Mouse (Mus musculus): ENCODE results near the gene Slco1c1.

Slco1c1 gene

DNA sequence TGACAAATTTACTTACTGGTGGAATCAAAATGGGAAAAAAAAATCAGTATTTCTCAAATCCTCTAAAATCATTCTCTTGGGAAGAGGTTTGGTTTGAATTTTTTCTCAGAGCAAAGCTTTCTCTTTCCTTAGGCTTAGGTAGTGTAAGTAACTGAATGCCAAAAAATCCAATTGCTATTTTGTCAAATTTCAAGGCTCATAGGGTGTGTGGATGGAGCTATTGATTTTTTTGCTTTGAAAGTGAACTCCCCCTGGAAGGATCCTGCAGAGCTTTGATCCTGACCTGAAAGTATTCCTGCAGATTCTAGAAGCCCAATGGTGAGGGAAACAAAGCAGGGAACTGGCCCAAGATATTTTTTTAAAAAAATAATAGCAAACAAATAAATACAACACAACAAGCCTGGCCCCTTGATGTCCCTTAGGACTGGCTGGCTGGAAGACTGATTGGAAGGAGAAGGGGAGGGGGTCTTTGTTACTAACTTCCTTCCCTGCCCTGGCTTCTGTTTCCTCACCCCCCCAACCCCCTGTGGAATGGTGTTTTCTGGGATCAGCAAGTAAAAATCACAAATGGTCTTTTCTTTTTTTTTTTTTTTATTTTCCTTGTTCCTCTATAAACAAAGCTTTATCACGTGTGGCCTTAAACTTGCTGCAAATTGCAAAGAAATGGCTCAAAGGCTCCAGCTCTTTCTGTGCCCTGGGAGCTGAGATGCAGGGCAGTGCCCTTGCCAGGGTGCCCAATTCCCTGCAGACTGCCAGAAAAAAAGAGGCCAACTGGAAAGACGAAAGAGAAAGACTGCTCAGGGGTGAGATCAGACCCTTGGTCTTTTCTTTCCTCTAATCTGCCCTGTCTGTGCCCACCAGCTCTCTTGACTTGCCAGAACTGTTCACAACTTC, at the start of gene Slco1c1:
TSS of gene Slco1c1 (plus strand) at position 622 of the 894 bp plus-strand sequence.
- peak; percentile 16 to 18 for DNase-seq (ENCODE audit: low spot score in 2 of 2)

DNA sequence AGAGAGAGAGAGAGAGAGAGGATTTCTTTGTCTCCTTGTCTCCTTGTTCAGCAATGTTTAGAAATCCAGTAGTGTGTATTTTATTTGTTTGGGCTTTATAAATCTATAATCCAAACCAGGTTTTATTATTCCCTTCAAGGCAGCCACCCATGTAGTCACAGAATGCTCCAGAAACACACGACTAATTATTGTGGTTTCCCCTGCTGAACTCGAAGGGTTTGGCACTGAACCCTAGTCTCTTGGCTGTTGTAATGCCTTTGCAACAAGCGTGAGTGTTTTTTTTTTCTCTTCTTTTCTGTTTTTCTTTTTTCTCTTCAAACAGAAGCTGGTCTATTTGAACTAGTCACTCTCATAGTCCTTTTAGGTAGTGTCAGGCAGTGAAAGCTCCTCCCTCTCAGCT, 49.5 kb upstream of the Slco1c1 start:
- DNase-seq (ENCODE audit: low spot score in 2 of 2) = no peak

DNA sequence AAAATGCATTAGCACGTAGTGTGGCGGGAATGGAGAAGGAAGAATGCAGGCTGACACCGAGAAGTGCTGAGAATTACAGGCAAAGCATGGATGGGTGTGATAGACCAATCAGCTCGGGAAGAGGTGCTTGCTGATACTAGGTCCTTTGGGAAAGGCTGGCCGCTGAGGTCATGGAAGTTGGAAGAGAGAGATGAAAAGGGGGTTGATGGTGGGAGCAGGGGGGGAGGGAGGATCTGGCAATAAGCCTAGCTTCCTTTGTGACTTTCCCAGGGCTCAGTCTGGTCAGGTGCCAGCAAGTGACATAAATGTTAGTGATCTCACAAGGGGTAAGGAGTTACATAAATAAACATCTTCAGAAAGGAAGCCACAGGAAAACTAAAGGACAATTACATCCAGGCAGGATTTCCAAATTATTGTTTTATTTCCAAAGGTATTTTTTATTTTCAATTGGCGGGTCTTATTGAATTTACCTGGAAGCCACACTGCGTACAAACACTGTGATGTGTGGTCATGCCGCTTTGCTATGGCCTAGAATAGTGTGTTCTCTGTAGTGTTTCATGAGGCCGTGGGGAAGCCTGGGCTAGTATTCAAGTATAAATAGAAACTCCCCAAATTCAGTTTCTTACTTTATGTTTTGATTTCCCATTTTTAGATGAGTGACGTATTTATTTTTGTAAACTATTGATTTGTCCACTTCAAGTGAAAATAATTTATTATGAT, 38.7 kb upstream of the Slco1c1 start:
- no peak for DNase-seq (ENCODE audit: low spot score in 2 of 2)

DNA sequence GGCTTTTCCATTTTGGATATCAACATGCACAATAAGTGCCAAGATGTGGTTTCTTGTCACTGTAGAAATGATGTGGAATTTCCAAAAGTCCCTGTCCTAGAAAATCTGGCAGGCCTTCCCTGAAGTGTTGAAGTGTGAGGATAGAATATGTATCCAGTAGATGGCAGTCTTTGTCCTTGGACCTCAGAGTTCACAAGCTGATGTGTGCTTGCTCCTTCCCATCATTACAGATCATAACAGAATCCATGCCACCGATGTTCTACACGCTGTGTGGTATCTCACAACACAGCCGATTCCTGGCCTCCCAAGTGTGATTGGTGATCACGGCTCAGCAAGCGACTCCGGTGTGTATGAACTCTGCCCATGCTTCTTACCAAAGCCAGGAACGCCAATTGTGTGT, 36.9 kb upstream of the Slco1c1 start:
- peak in 1 of 2 experiments; percentile 9 for DNase-seq (ENCODE audit: low spot score in 2 of 2)

DNA sequence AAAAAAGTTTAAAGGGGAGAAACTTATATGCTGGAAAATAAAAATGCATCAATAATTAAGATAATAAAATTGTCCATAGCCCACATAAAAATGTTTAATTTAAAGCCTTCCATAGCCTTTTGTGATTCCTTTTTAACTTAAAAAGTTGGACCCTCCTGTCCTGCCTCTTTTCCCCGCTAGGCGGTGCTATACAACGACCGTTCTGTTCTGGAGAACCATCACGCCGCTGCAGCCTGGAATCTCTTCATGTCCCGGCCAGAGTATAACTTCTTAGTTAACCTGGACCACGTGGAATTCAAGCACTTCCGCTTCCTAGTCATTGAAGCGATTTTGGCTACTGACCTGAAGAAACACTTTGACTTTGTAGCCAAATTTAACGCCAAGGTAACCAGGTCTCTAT, 35.5 kb upstream of the Slco1c1 start:
- DNase-seq (ENCODE audit: low spot score in 2 of 2) = peak in 1 of 2 experiments; percentile 29

DNA sequence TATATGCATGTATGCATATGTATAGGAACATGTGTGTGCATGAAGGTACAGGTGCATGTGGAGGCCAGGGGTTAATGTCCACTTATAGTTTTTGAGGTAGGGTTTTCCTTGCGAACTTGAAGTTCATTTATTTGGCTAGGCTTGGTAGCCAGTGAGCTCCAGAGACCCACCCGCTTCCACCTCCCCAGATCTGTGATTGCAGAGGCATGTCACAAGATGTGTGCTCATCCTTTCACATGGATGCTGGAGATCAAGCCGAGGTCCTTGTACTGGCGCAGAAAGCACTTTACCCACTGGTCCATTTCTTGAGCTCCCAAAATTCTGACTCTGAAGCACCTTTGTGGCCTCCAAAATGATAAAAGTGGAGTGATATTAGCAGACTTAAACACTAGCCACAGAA, 29.3 kb upstream of the Slco1c1 start:
- DNase-seq (ENCODE audit: low spot score in 2 of 2) = no peak

DNA sequence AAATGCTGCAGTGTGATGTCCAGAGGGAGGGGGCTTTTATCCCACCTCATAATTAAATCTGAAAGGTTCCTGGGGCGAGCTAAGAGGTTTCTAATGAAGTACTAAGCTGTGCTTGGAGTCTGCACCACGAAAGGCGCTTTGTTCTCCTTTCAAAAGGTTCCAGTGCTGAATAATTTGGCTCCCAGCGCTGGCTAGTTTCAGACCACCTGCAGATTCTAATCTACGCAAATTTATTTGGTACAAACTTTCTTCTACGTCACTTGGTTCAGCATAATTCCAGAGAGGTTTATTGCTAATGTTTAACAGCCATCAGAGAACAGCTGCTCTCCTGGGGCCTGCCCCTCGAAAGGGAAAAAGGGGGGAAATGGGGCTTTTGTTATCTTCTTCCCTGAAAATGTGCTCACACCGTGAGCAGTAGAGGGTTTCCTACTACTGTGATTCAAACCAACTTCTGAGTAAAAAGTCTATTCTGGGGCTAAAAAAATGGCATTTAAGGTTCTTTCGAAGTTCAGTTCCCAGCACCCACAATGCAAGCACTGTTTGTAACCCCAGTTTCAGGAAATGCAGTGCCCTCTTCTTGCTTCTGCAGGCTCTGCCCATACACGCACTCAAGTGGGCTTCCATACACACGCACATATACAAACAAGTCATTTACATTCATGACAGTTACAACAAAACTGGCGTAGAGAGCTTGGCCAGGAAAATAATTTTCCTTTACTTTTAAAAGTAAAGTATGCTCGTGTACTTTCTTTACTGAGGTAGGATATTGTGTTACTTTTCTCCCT, 28.3 kb upstream of the Slco1c1 start:
- peak in 1 of 2 experiments; percentile 11 for DNase-seq (ENCODE audit: low spot score in 2 of 2)

DNA sequence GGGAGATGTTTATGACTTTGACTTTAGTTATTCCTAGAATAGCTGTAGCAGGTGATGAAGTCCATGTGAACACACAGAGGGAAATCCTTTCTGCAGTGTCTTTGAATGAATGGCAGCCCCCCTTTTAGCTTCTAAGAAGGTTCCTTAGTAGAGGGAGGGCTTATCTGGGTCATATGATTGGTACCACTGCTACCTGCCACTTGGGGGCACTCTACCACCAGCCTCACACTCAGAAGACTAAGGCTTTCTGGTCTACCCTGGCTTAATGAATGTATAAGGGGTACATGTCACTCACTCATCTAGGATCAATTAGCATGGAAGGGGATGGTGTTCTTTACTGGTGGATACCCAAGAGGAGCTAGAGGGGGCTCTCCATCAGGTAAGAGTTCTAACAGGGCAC, 24.7 kb upstream of the Slco1c1 start:
- DNase-seq (ENCODE audit: low spot score in 2 of 2) = no peak

DNA sequence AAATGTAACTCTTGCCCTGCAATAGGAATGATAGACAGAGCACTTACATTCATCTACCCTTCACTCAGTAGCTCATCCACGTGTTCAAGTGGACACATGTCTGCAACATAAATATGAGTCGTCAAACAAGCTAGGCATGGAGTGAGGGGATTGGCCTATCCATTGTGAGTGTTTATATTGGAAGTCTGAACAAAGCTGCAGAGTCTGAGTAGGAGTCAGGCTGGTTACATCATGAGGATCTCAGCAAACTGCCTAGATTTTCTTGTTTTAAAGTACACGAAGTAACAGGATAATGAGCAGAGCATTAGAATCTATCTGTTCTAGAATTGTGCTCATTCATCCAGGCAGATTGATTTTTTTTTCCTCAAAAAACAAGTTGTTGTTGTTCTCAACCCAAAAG, 23.0 kb upstream of the Slco1c1 start:
- no peak for DNase-seq (ENCODE audit: low spot score in 2 of 2)

DNA sequence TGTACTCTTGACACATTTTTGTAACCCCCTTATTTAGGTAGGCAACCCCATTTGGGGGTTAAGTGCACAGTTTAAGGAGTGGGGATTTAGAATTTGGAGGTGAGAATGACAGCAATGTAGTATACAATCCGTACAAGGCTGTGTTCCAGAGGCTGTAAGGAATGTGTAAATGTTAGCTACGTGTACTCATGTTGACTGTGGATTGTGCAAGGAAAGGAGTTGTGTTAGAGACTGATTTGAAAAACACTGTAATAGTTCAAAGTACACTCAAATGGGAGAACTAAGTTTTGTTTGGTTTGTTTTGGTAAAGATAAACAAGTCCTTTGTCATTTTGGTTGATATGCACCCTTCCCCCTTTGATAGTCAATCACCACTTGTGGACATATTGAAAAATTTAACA, 1.6 kb upstream of the Slco1c1 start:
- DNase-seq (ENCODE audit: low spot score in 2 of 2) = no peak

DNA sequence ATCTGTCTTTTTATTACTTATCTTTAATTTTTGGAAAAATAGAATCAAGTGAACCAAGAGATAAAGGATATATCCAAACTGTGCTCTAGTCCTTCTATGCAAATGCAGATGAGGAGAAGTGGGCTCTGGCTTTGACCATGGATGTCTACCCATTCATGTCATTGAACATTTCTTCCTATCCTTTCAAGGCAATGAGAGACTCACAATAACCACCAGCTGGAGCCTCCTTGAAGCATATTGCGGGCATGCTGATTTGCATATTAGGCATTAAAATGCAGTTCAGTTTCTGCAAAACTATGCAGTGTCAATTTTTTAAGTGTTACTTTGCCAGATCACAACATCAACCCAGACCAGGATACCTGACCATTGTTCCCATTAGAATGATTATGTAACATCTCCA, 1.6 kb downstream of the Slco1c1 start:
- DNase-seq (ENCODE audit: low spot score in 2 of 2) = no peak

DNA sequence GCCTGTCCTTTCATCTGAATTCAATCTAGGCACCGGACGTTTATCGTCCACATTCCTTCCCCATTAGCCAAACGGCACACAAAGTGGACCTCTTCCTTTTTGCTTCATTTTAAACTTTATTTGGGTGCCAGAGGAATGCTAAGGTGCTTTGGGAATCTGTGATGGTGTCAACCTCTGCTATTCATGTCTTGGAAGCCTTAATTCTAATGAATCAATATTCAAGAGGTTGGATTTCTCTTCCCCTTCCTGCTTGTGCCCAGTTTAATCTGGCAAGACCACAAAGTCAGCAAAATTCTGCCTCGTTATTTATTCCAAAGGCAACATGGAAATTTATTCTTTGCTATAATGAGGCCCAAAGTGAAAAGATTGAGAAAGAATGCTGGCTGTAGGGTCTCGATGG, 6.7 kb downstream of the Slco1c1 start:
- no peak for DNase-seq (ENCODE audit: low spot score in 2 of 2)

DNA sequence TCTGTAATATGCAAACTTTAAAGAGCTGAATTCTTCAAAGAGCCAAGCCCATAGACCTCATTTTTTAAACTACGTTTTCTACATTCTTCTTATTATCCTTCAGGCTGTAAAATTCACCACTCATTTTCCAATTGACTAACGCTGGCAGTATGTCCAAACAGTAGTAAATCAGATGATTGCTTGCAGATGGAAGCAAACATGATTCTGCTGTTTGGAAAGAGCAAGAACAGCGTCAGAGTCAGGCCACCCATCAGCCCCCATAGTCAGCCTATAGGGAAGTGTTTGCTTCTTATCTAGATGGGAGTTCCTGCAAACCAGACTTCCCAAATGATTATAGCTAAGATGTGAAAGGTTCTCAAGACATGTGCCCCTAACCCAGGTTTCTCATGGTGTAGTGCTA, 13.1 kb downstream of the Slco1c1 start:
- no peak for DNase-seq (ENCODE audit: low spot score in 2 of 2)

DNA sequence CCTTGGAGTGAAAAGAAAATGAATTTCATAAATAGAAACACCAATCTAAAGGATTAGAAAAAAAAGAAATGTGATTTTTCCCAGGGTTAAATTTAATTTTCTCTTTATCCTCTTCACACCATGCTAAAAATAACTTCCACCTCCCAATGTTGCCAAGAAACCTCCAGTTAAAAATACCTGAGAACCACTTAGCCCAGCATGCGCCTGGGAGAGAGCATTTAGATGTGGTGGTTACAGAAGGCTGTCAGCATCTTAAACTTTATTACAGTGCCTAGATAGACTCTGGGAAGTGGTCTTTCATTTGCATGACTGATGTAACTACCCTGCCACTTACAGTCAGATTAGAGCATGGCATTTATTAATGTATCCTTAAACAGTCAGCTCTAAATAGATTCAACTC, 17.0 kb downstream of the Slco1c1 start:
- DNase-seq (ENCODE audit: low spot score in 2 of 2) = no peak

DNA sequence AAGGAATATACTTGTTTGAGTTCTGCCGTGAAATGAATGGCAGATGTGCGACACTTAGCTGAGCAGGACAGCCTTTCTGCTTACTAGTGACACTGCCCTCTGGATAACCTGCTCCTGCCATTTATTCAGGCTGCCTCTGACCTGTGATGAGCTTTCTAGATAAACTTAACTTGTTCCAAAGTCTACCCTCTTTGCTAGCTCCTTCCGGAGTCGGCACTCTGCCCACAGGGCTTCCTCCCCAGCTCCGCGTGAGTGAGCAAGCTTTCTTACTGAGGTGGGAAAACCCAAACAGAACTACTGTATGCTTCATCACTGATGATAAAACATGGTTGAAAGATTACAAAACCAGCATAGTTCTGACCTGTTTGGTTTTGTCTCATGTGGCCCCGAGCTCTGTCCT, 19.2 kb downstream of the Slco1c1 start:
- DNase-seq (ENCODE audit: low spot score in 2 of 2) = no peak

DNA sequence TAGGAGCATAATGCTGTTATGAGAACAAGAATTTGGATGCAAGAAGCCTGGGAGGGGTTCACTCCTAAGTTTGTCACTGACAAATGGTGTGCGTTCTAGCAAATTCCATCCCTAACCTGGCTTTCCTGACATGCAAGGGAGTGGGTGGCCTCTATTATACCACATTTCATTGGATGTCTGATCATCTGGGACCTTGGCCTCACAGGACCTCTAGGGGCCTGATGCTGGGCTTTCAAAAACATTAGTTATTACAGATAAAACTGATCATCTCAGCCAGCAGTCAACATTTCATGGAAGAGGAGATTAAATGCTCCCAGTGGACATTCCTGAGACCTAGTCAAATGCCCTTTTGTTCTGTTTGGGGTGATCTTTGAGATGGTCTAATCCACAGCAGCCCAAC, 34.0 kb downstream of the Slco1c1 start:
- DNase-seq (ENCODE audit: low spot score in 2 of 2) = no peak

DNA sequence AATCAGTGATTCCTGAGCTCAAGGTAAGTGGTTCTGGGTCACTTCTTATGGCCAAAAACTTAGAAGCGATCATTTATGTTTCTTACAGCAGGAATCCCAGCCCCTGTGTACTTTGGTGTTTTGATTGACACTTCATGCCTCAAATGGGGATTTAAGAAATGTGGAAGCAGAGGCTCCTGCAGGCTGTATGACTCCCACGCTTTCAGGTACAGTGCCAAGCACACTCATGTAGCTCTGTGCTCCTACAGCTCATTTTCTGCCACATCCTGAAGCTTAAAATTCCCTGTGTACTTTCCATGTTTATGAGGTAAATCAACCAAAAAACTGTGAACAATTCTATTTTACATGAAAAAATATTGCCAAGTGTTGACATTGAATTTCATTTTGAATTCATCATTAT, 43.2 kb downstream of the Slco1c1 start:
- DNase-seq (ENCODE audit: low spot score in 2 of 2) = no peak

DNA sequence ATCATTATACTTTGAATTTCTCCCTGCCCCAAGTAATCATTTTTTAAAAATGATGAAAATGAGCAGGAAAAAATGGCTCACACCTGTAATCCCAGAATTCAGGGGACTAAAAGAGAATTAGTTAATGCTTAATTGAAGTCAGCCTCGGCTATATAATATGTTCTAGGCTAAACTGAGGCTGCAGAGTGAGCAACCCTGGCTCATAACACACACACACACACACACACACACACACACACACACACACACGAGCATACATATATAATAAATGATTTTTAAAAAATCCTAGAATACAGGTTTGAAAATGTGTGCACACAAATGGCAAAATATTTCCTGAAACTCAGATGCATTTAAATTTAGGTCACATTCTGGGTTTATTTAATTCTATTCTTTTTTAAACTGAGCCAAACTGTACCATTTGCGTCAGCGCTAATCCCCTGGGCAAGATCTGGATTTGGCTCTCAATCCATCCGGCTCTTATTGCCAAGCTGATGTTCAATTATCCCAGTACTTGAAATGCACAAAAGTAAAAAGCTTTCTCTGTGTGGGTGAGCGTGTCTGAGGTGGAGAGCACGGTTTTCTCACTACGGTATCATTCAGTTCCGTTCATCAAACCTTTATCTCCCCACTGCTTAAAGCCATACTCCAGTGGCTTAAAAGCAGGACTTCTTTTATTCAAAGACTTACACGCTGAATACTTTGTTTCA, 43.8 kb downstream of the Slco1c1 start:
- no peak for DNase-seq (ENCODE audit: low spot score in 2 of 2)

DNA sequence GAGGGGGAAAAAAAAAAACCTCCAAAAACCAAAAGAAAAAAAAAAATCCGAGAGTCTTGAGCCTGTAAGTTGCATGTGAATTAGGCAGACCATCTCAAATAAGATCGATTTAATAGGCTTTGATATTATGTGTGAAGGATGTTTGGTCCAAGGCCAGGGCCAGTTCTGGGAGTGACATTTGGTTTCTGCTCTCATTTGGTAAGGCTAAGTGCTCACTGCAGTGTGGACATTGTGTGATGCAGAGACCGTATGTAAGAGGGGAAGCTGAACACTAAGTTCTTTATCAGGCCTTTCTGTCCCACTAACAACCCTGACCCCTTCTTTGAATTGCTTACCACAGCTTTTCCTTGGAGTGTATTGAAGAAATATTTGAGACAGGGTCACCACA, 44.4 kb downstream of the Slco1c1 start:
- DNase-seq (ENCODE audit: low spot score in 2 of 2) = no peak

DNA sequence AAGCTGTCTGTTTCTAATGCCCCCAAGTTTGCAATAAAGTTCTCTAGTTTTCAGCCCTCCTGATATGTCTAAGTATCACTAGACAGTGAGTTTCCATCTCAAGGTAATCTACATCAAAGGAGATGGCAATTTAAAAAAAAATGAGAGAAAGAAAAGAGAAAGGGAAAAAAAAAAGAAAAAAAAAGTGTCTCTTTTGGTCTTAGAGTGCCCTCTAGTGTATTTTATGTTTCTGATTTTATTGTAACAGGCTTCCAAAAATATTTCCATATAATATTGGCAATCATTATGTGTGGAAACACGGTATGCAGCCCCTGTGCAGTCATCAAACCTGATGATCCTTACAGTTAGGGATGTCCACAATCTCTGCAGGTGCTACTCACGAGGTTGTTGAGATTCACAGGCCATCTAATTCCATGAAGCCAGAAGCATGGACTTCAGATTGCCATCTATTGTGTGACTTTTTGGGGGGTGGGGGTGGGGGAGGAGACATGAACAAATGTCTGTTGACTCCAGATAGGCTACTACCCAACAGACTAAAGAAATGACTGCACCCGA, 52.6 kb downstream of the Slco1c1 start:
- DNase-seq (ENCODE audit: low spot score in 2 of 2) = no peak

DNA sequence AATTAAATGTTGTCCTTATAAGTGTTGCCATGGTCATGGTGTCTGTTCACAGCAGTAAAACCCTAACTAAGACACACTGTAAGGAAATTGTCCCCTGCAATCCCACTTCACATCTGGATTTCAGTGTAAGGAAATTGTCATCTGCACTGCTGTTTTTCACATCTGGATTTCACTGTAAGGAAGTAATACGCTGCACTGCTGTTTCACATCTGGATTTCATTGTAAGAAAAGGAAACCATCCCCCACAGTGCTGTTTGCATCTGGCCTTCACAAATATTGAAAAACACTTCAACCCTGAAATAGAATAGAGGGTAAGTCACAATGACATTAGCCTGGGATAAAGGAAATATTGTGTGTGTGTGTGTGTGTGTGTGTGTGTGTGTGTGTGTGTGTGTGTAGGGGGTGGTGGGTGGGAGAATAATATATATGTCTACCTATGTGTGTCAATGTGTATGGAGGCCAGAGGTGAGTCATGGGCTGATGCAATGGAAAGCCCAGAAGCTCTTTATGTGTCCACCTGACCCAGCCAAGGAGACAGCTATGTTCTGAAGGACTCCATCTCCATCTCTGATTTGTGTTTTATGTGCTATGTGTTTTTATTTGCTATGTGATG, 60.7 kb downstream of the Slco1c1 start:
- no peak for DNase-seq (ENCODE audit: low spot score in 2 of 2)
